Mouse (Mus musculus): ENCODE measurements around the gene Acsbg2.
A peak's percentile ranks its signal among the peaks of the same experiment; 100 is the strongest.

The Acsbg2 gene

DNA sequence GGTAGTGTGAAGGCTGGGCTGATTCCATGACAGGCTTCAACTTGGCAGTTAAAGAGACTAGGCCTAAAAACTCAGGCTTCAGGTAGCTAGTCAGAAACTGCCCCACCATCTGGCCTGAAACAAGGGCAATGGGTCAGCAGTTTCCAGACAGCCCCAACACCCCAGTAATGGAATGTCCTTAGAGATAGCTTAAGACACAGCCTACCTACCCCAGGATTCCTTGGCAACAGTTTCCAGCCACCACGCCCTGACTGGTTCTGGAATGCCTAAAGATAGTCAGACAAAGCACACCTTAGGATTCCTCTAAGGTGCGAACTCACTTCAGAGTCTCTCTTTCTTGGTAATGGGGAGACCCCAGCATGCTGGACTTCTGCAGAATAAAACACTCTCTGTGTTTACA lies 51.9 kb downstream of the Acsbg2 start:
- DNase-seq (ENCODE audit: low spot score): no peak

- no peak for DNase-seq (ENCODE audit: low spot score)
Observed at GRCm38 (mm10) chr17:56819694-56820111, 54.5 kb downstream of the Acsbg2 start.

DNA sequence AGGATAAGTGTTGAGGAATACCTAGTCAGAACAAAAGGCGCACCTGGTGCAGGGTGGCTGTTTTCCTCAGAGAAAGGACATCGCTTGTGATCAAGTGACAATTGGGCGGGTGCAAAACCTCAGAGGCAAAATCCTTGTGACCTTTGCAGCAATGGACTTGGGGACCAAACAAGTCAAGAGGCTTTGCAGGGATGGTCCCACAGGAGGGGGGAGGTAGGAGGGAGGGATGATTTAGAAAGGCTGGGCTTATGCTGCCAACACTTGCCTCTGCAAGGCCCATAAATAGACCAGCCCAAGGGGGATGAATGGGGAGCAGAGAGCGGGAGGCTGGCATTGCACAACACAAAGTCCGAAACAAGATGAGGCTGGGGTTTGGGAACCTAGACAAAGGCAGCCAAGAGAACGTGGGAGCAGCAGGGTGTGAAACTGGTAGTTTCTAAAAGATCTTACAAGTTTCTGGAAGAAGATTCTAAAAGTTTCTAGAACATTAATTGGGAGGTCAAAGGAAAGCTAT lies 55.2 kb downstream of the Acsbg2 start:
- no peak for DNase-seq (ENCODE audit: low spot score)

GRCm38 (mm10) chr17:56818067-56818636 lies 56.1 kb downstream of the Acsbg2 start:
- DNase-seq (ENCODE audit: low spot score): no peak

DNA sequence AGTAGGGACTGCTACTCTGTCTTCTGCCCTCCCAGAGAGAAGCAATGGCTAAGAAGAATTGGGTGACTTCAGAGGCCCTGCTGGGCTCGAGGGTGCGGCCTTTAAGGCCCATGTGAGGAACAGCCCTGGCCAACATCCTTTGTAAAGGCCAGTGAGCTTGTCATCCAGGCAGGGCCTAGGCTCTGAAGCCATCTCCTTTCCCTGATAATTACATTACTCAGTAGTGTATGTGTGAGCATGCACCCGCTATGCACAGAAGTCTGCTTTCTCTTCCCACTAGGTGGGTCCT lies 59.2 kb downstream of the Acsbg2 start:
- no peak for DNase-seq (ENCODE audit: low spot score)

GRCm38 (mm10) chr17:56814316-56815056 lies 59.8 kb downstream of the Acsbg2 start:
- peak; percentile 94 for DNase-seq (ENCODE audit: low spot score)

DNA sequence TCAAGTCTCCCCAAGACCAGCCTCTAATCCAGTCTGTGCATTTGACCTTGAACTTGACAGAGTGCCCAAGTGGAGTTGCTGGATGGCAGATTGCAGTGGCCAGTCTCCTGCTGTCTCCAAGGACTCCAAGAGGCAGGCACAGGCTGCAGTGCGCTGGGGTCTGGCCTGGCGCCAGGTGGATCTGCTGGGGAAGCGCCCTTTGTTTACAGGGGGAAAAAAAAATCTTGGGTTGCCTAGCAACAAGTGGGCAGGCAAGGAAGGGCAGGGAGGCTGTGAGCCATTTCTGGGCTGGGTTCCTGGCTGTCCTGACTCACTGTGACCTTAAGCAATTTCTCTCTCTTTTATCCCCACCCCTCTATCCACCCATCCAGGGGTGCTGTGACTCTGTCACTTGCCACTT lies 64.0 kb downstream of the Acsbg2 start:
- peak; percentile 85 for DNase-seq (ENCODE audit: low spot score)

DNA sequence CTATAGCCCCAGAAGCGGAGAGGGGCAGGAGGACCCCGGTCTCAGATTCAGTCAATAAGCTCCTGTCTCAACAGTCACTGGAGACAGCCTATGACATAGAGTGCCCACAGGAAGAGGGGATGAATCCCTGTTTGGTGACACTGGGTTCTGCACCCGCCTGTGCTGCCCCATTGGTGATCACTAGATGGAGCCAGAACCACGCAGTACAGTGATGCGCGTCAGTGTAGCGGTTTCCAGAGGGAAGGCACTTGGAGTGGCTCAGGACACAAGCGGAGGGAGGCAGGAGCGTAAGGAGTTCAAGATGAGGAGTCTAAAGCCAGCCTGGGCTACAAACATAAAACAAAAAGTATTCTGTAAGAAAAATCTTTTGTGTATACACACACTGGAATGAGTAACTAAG lies 65.7 kb downstream of the Acsbg2 start:
- DNase-seq (ENCODE audit: low spot score): peak; percentile 91

DNA sequence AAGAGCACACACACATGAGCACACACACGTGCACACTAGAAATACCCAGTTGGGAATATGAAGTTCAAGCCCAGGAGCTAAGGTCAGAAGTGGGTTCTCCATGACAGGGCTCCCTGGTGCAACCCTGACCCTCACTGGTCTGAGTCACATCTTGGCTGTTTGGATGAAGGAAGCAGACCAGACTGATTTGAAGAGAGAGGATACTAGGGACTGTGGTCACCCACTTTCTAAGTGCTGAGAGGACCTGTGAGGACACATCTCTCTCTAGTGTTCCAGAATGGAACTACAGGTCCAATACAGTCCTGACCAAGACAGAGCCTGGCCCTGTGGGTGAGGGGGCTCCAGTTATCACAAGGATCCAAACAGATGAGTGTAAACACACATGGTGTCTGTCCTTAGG lies 68.5 kb downstream of the Acsbg2 start:
- DNase-seq (ENCODE audit: low spot score): no peak

GRCm38 (mm10) chr17:56804952-56805351 lies 69.3 kb downstream of the Acsbg2 start:
- no peak for DNase-seq (ENCODE audit: low spot score)

GRCm38 (mm10) chr17:56802065-56802464 lies 72.2 kb downstream of the Acsbg2 start:
- no peak for DNase-seq (ENCODE audit: low spot score)

- no peak for DNase-seq (ENCODE audit: low spot score)
Observed at GRCm38 (mm10) chr17:56799276-56799675, 75.0 kb downstream of the Acsbg2 start.

GRCm38 (mm10) chr17:56793614-56794319 lies 80.5 kb downstream of the Acsbg2 start:
- no peak for DNase-seq (ENCODE audit: low spot score)

Data from retina, embryonic 14.5 days (tissue).